Comparison of ENCODE assay signal across 9 mouse cellular contexts in genomic region chr15:3312937-3313336, GRCm38 (mm10). TPM values are rescaled to one million over a fixed set of nuclear protein-coding genes. Genes with fewer than 3 reads are reported as not detected.
A peak's percentile ranks its signal among the peaks of the same experiment; 100 is the strongest.
DNase-seq lines count a peak whose midpoint lies in the region; ATAC-seq and TF ChIP-seq lines count a peak whose summit lies in the region.
"Had no signal": no experiment of that assay in that cellular context is flagged by ENCODE, and none has a peak within 500 bp of the region (broad histone marks: within the 10 kb centered on the region; RNA-seq: fewer than 3 reads in every experiment).

No protein-coding gene starts in this region.

- TF ChIP-seq CTCF in brain, embryonic 14.5 days (IDR thresholded peaks at IDR 0.05; ENCODE audit: borderline replicate concordance, extremely low read depth, insufficient read depth, insufficient read length) = no peak

- DNase-seq in frontal cortex, postnatal 36 days (ENCODE audit: low spot score in 2 of 2) = peak; percentile 4 to 37
- no peak for DNase-seq in frontal cortex, postnatal 14 days (ENCODE audit: low spot score in 2 of 2)
- peak; percentile 14 to 17 for DNase-seq in kidney, postnatal 4 days
- DNase-seq in kidney, adult 8-10 months = no peak
- DNase-seq in brain, embryonic 14.5 days (ENCODE audit: low read depth) = peak; percentile 56
- peak; percentile 66 for DNase-seq in lung, postnatal 10 days

- no peak for ATAC-seq in megakaryocyte, adult 5-6 weeks (ENCODE audit: poor library complexity, severe bottlenecking)
- no peak for ATAC-seq in megakaryocyte progenitor cell, adult 5-6 weeks (replicated peaks; ENCODE audit: poor library complexity)

- no peak for TF ChIP-seq POLR2A in brain, embryonic 14.5 days (IDR thresholded peaks at IDR 0.05; ENCODE audit: borderline replicate concordance, extremely low read depth, insufficient read depth, insufficient read length, poor library complexity, severe bottlenecking)

RNA-seq across cellular contexts. Expression of gene Ccdc152, which starts 9.6 kb away (rescaled TPM):
- polyA plus RNA-seq in brain, embryonic 14.5 days (2012; rRNA removed) = 0.38 and 1.2 TPM in 2 replicates
- not detected in 2 replicates for total RNA-seq in megakaryocyte, adult 5-6 weeks (2015)
- 0.28 and 0.33 TPM in 2 replicates for total RNA-seq in megakaryocyte, adult 5-6 weeks (2017)
- not detected in 2 replicates for total RNA-seq in megakaryocyte progenitor cell, adult 5-6 weeks (2015)
- not detected in 2 replicates for total RNA-seq in megakaryocyte progenitor cell, adult 5-6 weeks (2017)
- total RNA-seq: left cerebral cortex, adult 2 months had no signal

RNA-seq across cellular contexts. Expression of gene Selenop, which starts 44.6 kb away (rescaled TPM):
- 53.0 and 95.9 TPM in 2 replicates for polyA plus RNA-seq in brain, embryonic 14.5 days (2012; rRNA removed)
- total RNA-seq in megakaryocyte, adult 5-6 weeks (2015) = 413 and 446 TPM in 2 replicates
- 238 and 252 TPM in 2 replicates for total RNA-seq in megakaryocyte, adult 5-6 weeks (2017)
- 106 and 110 TPM in 2 replicates for total RNA-seq in megakaryocyte progenitor cell, adult 5-6 weeks (2015)
- total RNA-seq in megakaryocyte progenitor cell, adult 5-6 weeks (2017) = 55.3 and 56.5 TPM in 2 replicates

Comparison
In these comparisons a context has a peak if more than half of its experiments do, and no peak if none do; other contexts are left out.
1. DNase-seq: peak in frontal cortex, postnatal 36 days (2 of 2), kidney, postnatal 4 days (2 of 2), brain, embryonic 14.5 days (single experiment) and lung, postnatal 10 days (single experiment); none in frontal cortex, postnatal 14 days (0 of 2) and kidney, adult 8-10 months (0 of 2).